Mouse (Mus musculus) hindbrain, embryonic 13.5 days (tissue): ENCODE results near the gene Map4k1. TPM values are rescaled to one million over a fixed set of nuclear protein-coding genes. Genes with fewer than 3 reads are reported as not detected.

ENCODE experiments used
- ATAC-seq: fragments of 200-750 bp; cut with Nextera tagmentation; 2 replicates; pipeline ENCODE4 v1.8.0; 2017; ENCODE audit warnings: moderate TSS enrichment; ENCODE audit not compliant: low FRiP score
- H3K27ac ChIP-seq: fragments of 300-500 bp; sonication (generic); 2 replicates; pipeline ENCODE4 v1.5.1; 2015; ENCODE audit warnings: inconsistent platforms, mild to moderate bottlenecking, moderate library complexity
- H3K27me3 ChIP-seq: fragments of 300-500 bp; sonication (generic); 2 replicates; pipeline ENCODE4 v1.6.1; 2015; ENCODE audit warnings: mild to moderate bottlenecking, inconsistent platforms
- H3K36me3 ChIP-seq: fragments of 300-500 bp; sonication (generic); 2 replicates; pipeline ENCODE4 v1.6.1; 2015; ENCODE audit warnings: mild to moderate bottlenecking, inconsistent platforms
- H3K4me1 ChIP-seq: fragments of 300-500 bp; sonication (generic); replicated peaks from 2 replicates; pipeline ENCODE4 v1.6.1; 2015; ENCODE audit warnings: inconsistent platforms
- H3K4me2 ChIP-seq: fragments of 300-500 bp; sonication (generic); 2 replicates; pipeline ENCODE4 v1.6.1; 2015; ENCODE audit warnings: inconsistent platforms, mild to moderate bottlenecking, moderate library complexity
- H3K4me3 ChIP-seq: fragments of 300-500 bp; sonication (generic); 2 replicates; pipeline ENCODE4 v1.5.1; 2015; ENCODE audit warnings: mild to moderate bottlenecking, inconsistent platforms
- H3K9ac ChIP-seq: fragments of 300-500 bp; sonication (generic); 2 replicates; pipeline ENCODE4 v1.6.1; 2015; ENCODE audit warnings: mild to moderate bottlenecking, inconsistent platforms
- H3K9me3 ChIP-seq: fragments of 300-500 bp; sonication (generic); 2 replicates; pipeline ENCODE4 v1.6.1; 2016; ENCODE audit warnings: inconsistent platforms
- WGBS: fragments of 180-500 bp; shearing (Covaris S2); methylation state at CpG from one replicate; pipeline ENCODE4 v1.1.7; 2015; 5-methylcytosine and 5-hydroxymethylcytosine counted together
- polyA plus RNA-seq: library from polyadenylated mRNA; unstranded; fragments of >200 nt; fragmentation: Nextera tagmentation; extraction: Ambion mirVana; gene quantifications from 2 replicates; pipeline ENCODE4 v1.2.1, GENCODE M21; 2015

Gene Map4k1
- polyA plus RNA-seq, 1 experiment from 2014 or later, result 4.1 TPM

DNA sequence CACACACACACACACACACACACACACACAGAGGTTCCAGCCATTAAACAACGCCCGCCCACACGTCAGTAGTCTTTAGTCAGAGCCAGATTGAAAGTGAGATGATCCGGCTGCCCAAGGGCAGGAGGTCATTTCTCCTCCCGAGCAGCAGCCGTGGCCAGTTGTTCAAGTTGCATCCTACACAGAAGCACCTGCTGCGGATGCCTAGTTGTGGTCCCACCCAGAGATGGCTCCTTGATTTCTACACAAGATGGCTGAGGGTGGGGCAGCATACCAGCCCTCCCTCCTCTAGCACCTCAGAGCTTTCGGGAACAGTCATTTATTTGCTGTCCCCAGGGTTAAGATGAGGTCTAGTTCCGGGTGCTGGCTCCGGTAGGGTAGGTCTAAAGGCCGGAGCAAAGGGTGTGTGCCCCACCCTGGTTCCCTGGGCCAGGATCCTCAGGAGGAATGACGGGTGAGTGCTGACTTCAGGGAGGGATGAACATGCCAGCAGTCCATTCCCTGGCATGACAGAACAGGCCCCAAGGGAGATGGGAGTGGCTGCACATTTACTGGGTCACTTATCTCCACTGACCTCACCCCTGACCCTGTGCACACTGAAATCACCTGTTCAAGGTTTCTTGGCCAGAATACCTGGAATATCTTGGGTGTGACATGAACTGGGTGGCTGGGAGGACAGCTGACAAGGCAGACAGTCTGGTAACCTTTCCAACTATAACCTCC is 12.0 kb upstream of the Map4k1 start:
- no peak overlapping the region for H3K4me3 ChIP-seq
- no peaks in the 10 kb centered on the region for H3K27me3 ChIP-seq
- no peaks in the 10 kb centered on the region for H3K9me3 ChIP-seq
- H3K4me2 ChIP-seq, result no peak overlapping the region
- H3K4me1 ChIP-seq, result no peaks in the 10 kb centered on the region
- ATAC-seq, result no peak
- 75% methylated on average over 12 of the region's 12 CpGs for WGBS
- H3K27ac ChIP-seq, result no peak overlapping the region
- peaks cover 46% of the 10 kb centered on the region for H3K36me3 ChIP-seq
- 0 out of 2 replicates have a peak overlapping the region, but pooled peaks have one; percentile 24 for H3K9ac ChIP-seq

DNA sequence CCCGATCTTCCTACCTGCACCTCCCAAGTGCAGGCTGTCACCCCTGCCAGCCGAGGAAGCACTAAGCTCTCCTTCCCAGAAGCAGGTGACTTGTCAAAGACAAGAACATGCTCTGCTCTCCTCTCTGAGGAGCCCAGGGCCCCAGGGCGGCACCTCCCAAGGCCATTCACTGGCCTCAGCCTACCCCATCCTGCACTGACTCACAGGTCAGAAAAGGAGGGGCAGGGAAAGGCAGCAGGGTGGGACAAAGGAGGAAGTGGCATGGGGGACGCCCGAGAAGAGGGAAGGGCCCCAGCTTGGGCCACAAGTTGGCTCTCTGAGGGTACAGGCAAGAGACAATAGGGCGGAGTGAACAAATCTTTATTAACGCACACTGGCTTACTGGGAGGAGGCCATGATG is 10.8 kb upstream of the Map4k1 start:
- Histone ChIP-seq H3K4me1 (no peaks in the 10 kb centered on the region), H3K36me3 (peaks cover 53% of the 10 kb centered on the region), H3K4me2 (no peak overlapping the region), H3K9me3 (no peaks in the 10 kb centered on the region), H3K27me3 (no peaks in the 10 kb centered on the region), H3K27ac (no peak overlapping the region), H3K4me3 (no peak overlapping the region), H3K9ac (no peak overlapping the region)
- no peak for ATAC-seq
- WGBS, result 88% methylated on average over 7 of the region's 7 CpGs

DNA sequence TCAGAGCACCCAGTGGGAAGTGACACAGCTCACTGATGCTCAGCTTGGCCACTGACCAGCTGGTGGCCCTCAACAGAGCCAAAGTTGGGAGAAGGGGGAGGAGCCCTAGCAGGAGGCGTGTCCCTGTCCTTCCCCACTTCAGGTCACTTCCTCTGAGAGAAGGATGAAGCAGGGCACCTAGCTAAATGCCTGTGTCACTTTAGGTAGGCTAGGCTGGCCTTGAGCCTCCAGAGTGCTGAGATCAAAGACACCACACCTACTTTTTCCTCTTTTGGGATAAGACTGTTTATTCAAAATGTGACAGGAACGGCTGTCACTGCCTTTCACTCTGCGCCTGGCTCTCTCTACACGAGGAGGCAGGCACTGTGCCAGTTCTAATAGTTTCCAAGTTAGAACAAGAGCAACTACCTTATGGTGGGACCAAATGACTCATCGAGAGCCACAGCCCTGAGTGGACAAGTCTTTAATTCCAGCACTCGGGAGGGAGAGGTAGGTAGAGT is 10.0 kb upstream of the Map4k1 start:
- H3K9ac ChIP-seq, result no peak overlapping the region
- H3K36me3 ChIP-seq, result peaks cover 61% of the 10 kb centered on the region
- WGBS, result 88% methylated on average over 6 of the region's 6 CpGs
- H3K27ac ChIP-seq, result no peak overlapping the region
- H3K4me2 ChIP-seq, result no peak overlapping the region
- ATAC-seq, result no peak
- no peaks in the 10 kb centered on the region for H3K9me3 ChIP-seq
- no peaks in the 10 kb centered on the region for H3K4me1 ChIP-seq
- H3K4me3 ChIP-seq, result no peak overlapping the region
- no peaks in the 10 kb centered on the region for H3K27me3 ChIP-seq

DNA sequence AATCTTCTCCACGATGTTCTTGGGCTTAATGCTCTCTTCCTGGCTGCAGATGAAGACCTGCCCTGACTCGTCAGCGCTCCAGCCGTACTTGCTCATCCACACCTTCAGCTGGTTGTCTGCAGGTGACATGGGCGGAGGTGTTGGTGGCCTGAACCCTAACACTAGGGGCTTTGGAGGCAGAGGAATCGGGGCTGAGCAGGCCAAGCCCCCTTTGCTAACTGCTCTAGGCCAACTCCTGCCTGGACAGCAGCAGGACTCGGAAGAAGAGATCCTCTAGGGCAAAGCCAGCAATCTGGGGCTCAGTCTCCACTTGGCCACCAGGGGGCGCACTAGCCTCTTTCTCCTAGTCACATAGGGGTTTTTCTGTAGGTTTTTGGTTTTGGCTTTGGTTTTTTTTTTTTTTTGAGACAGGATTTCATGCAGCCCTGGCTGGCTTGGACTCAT is 9.3 kb upstream of the Map4k1 start:
- ATAC-seq, result no peak
- Histone ChIP-seq H3K9ac (no peak overlapping the region), H3K4me3 (no peak overlapping the region), H3K9me3 (no peaks in the 10 kb centered on the region), H3K27ac (no peak overlapping the region), H3K36me3 (peaks cover 69% of the 10 kb centered on the region), H3K4me1 (no peaks in the 10 kb centered on the region), H3K4me2 (no peak overlapping the region), H3K27me3 (no peaks in the 10 kb centered on the region)
- 74% methylated on average over 8 of the region's 8 CpGs for WGBS

DNA sequence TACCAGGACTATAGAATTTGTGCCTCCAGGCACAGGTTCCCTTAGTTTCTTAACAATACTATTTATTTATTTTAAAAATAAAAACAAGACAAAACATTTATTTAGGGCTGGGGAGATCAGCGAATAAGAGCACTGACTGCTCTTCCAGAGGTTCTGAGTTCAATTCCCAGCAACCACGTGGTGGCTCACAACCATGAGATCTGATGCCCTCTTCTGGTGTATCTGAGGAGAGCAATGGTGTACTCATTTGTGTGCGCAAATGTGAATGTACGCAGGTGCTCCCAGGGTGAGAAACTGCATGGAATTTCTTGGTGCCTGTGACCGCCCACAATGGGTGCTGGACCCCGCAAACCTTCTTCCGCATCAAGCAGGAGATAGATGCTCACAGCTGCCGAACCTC is 8.8 kb upstream of the Map4k1 start:
- Histone ChIP-seq H3K27me3 (no peaks in the 10 kb centered on the region), H3K4me2 (no peak overlapping the region), H3K9me3 (no peaks in the 10 kb centered on the region), H3K4me1 (no peaks in the 10 kb centered on the region), H3K9ac (no peak overlapping the region), H3K27ac (no peak overlapping the region), H3K4me3 (no peak overlapping the region), H3K36me3 (peaks cover 73% of the 10 kb centered on the region)
- WGBS, result 85% methylated on average over 8 of the region's 8 CpGs
- no peak for ATAC-seq

DNA sequence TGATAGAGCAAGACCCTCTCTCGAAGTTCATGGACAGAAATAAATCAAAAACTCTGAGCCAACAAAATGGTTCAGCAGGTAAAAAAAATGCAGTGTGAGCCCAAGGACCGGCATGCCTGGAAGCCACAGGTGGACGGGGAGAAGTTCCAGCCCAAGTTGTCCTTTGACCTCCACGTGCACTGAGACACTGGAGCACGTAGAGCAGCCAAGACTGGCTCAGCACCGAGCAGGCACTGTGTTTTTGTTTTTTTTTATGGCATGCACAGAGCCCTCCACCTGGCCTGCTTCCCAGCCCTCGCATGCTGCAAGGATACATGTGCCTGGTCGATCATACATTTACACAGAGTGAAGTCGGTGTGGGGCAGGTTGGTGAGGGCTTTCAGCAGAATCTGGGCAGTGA is 4.3 kb upstream of the Map4k1 start:
- Histone ChIP-seq H3K9me3 (no peaks in the 10 kb centered on the region), H3K4me2 (no peak overlapping the region), H3K4me1 (peaks cover 14% of the 10 kb centered on the region), H3K36me3 (peaks cover 61% of the 10 kb centered on the region), H3K9ac (no peak overlapping the region), H3K27ac (no peak overlapping the region), H3K4me3 (no peak overlapping the region), H3K27me3 (no peaks in the 10 kb centered on the region)
- WGBS, result 96% methylated on average over 9 of the region's 9 CpGs
- ATAC-seq, result no peak

DNA sequence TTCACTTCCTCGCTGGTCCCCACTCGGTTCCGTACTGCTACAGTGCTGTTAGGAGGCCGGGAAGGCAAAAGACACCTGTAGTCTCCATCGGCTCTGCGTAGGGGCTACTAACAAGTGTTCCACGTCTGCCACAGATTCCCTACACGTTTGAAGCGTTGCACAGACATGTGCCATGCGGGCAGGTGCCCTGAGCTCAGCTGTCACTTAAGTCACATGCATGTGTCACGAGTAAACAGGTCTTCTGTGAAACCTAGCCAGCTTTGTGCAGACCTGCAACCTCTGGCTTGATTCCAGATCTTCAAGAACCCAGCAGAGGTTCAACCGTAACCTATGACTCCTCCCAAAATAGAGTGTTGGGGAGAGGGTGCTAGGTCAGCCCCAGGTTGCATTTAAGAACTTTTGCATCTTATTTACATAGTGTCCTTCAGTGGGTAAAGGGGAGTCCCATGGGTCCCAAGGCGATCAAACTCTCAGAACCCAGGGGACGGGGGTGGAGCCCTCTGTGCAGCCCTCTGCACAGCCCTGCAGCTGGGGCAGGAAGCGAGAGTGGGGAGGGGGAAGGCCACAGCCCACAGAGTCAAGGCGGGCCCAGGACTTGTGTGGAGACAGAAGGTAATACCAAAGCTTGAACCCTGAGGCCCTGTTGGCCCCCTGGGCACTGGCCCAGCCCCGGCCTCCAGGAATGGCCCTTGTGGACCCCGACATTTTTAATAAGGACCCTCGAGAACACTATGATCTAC is 594 bp downstream of the Map4k1 start:
- 16% methylated on average over 19 of the region's 19 CpGs for WGBS
- peak; percentile 72 for ATAC-seq
- Histone ChIP-seq H3K36me3 (peaks cover 20% of the 10 kb centered on the region), H3K9me3 (no peaks in the 10 kb centered on the region), H3K9ac (peak overlapping the region; percentile 67), H3K4me1 (peaks cover 16% of the 10 kb centered on the region), H3K4me3 (peak overlapping the region; percentile 77), H3K27ac (peak overlapping the region; percentile 67), H3K4me2 (peak overlapping the region; percentile 64), H3K27me3 (no peaks in the 10 kb centered on the region)

DNA sequence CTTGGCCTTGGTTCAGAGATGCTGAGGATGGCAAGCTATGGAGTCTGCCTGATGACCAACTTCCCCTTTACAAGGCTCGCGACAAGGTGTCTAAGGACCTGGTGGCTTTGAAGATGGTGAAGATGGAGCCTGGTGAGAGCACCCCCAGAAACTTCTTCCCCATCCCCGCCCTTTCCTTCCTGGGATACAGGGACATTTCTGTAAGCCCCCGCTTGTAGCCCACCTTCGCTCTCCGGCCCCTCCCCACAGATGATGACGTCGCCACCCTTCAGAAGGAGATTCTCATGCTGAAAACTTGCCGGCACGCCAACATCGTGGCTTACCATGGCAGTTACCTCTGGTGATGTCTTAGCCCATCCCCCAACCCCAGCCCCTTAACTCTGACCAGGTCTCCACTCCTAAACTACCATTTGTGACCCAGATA is 1.3 kb downstream of the Map4k1 start:
- H3K4me2 ChIP-seq, result peak overlapping the region; percentile 64; the same call in 1 of the 2 replicates
- no peaks in the 10 kb centered on the region for H3K9me3 ChIP-seq
- no peak overlapping the region for H3K27ac ChIP-seq
- H3K9ac ChIP-seq, result no peak overlapping the region
- 75% methylated on average over 11 of the region's 11 CpGs for WGBS
- H3K27me3 ChIP-seq, result no peaks in the 10 kb centered on the region
- peaks cover 16% of the 10 kb centered on the region for H3K4me1 ChIP-seq
- no peak overlapping the region for H3K4me3 ChIP-seq
- H3K36me3 ChIP-seq, result peaks cover 13% of the 10 kb centered on the region
- ATAC-seq, result no peak

DNA sequence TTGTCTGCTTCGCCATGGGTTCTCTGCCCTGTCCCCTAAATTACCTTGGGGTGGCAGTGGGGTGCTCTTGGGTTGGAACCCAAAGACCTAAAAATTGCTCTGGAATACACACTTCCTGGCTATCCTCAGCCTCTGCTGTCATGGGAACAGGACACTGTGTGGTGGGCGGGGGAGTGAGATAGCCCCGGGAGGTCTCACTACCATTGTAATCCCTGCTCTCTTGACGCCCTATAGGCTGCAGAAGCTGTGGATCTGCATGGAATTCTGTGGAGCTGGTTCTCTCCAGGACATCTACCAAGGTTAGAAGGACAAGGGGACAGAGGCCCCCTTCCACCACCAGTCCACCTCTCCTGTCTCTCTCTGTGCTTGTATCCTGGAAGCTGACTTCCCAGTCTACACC is 2.0 kb downstream of the Map4k1 start:
- 66% methylated on average over 4 of the region's 4 CpGs for WGBS
- Histone ChIP-seq H3K4me2 (no peak overlapping the region), H3K36me3 (peaks cover 6% of the 10 kb centered on the region), H3K9me3 (no peaks in the 10 kb centered on the region), H3K4me3 (no peak overlapping the region), H3K27me3 (no peaks in the 10 kb centered on the region), H3K9ac (no peak overlapping the region), H3K27ac (no peak overlapping the region), H3K4me1 (peaks cover 16% of the 10 kb centered on the region)
- no peak for ATAC-seq

DNA sequence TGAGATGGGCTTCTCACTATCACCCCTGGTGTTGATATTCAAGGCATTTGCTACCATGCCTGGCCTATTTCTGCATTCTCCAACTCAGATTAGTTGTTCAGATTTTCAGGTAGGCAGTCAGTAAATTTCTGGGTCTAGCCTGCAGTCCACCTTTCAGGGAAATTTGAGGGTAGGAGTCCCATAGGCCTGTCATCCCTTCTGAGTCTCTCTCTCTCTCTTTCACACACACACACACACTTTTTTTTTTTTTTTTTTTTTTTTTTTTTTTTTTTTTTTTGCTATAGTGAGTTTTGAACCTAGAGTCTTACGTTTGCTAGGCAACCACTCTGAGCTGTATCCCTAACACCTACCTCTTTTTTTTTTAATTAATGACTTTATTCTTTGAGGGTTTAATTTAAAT is 2.6 kb downstream of the Map4k1 start:
- Histone ChIP-seq H3K4me2 (no peak overlapping the region), H3K27ac (no peak overlapping the region), H3K4me1 (peaks cover 16% of the 10 kb centered on the region), H3K9me3 (no peaks in the 10 kb centered on the region), H3K9ac (no peak overlapping the region), H3K27me3 (no peaks in the 10 kb centered on the region), H3K4me3 (no peak overlapping the region), H3K36me3 (peaks cover under 1% of the 10 kb centered on the region)
- WGBS, result 96% methylated on average over 1 of the region's 1 CpGs
- ATAC-seq, result no peak

DNA sequence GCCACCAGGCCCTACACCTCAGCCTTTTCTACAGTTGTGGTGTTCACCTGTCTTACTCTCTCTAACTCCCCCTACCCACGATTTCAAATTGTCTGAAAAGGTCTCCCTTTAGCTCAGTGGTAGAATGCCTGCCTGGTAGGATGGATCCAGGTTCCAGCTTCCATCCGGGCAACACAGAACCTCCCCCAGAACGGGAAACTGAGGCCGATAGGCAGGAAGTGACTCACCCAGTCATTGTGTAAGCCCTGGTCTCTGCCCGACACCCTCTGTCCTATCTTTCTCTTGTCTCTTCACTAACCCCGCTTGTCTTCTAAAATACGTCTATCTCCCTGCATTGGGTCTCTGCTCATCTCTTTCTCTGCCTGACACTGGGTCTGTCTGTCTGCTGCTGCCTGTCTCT is 3.4 kb downstream of the Map4k1 start:
- no peaks in the 10 kb centered on the region for H3K27me3 ChIP-seq
- 87% methylated on average over 7 of the region's 7 CpGs for WGBS
- no peak overlapping the region for H3K4me3 ChIP-seq
- H3K9ac ChIP-seq, result peak overlapping the region; percentile 35; the same call in 1 of the 2 replicates
- no peaks in the 10 kb centered on the region for H3K9me3 ChIP-seq
- peaks cover 16% of the 10 kb centered on the region for H3K4me1 ChIP-seq
- no peak overlapping the region for H3K4me2 ChIP-seq
- no peak overlapping the region for H3K27ac ChIP-seq
- no peak for ATAC-seq
- H3K36me3 ChIP-seq, result no peaks in the 10 kb centered on the region

DNA sequence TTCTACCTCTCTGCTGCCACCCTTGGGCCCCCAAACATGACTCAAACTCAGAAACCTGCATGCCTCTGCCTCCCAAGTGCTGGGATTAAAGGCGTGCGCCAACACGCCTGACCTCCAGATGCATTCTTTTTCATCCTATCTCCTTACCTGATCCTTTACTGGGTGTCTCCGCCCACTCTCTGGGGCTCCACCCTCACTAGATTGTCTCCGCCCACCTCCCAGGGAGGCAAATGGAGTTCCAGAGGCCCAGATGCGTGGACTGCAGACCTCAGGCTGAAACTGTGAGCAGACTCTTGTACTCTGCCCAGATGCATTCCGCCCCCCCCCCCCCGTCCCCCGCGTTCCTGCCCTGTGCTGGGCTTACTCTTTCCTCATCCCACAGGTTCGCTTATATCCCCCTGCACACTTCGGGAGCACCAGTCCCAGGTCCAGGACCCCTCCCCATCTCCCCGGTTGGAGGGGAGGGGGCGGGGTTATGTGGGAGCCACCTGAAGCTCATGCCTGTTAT is 9.0 kb downstream of the Map4k1 start:
- H3K9ac ChIP-seq, result no peak overlapping the region
- no peak overlapping the region for H3K4me3 ChIP-seq
- H3K4me2 ChIP-seq, result no peak overlapping the region
- WGBS, result 53% methylated on average over 14 of the region's 14 CpGs
- no peaks in the 10 kb centered on the region for H3K27me3 ChIP-seq
- no peaks in the 10 kb centered on the region for H3K9me3 ChIP-seq
- no peaks in the 10 kb centered on the region for H3K36me3 ChIP-seq
- ATAC-seq, result no peak
- no peak overlapping the region for H3K27ac ChIP-seq
- H3K4me1 ChIP-seq, result no peaks in the 10 kb centered on the region
